Mouse (Mus musculus): ENCODE data around the gene Cct7. TPM values are rescaled to one million over a fixed set of nuclear protein-coding genes. Genes with fewer than 3 reads are reported as not detected.

The Cct7 gene
- polyA plus RNA-seq (2012; rRNA removed) = 109 and 115 TPM in 2 replicates

GRCm38 (mm10) chr6:85450697-85451663, at the start of gene Cct7:
Gene Cct7 (plus strand): TSS chr6:85451514.

DNA sequence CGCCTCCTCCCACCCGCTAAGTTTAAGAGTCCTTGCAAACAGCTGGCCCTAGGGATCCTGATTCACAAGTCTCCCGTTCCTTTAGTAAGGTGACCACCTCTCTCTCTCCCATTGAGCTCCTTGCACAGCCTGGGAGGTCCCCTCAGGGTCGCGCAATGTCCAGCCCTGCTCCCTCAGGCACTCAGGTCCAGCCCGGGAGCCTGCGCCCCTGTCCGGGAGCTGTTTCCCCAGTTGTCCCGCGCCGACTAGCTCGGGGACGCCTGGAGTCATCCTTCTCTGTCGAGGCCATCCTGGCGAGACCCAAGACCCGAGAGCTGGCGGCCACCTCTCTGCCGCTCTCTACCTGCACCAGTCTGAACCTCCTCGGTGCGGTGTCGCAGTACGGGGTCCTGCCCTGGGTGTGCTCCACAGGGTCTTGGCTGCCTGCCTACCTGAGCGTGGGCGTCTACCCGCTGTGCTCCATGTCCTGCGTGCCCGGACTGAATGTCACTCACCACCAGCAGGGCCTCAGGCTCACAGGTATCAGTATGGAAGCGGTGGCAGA, 27.4 kb upstream of the Cct7 start, which contains the start of gene Noto:
TSS of gene Noto (plus strand) at position 51 of the 544 bp plus-strand sequence.

DNA sequence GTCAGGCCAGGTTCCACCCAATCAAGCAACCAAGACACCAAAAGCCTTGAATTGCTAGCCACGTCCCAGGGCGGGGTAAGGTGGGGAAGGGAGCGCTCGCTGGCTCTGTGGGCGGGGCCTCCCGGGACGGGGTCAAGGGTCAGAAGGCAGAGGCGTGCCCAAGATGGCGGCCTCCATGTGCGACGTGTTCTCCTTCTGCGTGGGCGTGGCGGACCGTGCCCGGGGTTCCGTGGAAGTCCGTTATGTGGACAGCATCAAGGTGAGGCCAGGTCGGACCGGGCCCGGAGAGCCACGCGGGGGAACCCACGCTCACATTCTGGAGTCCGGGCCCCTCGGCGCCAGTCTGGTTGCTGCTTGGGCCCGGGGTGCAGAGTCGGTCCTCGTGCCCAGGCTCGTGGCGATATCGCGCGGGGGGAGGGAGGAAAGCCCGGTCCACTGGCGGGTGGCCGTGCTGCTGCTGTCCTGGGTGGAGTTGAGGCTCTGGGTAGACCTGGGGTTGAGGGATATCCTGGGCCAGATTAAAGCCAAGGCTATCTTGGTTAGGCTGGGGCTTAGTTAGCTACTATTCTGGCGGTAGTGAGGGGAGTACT, 19.4 kb upstream of the Cct7 start, which contains the start of gene Smyd5:
TSS of gene Smyd5 (plus strand) at position 148 of the 590 bp plus-strand sequence.

DNA sequence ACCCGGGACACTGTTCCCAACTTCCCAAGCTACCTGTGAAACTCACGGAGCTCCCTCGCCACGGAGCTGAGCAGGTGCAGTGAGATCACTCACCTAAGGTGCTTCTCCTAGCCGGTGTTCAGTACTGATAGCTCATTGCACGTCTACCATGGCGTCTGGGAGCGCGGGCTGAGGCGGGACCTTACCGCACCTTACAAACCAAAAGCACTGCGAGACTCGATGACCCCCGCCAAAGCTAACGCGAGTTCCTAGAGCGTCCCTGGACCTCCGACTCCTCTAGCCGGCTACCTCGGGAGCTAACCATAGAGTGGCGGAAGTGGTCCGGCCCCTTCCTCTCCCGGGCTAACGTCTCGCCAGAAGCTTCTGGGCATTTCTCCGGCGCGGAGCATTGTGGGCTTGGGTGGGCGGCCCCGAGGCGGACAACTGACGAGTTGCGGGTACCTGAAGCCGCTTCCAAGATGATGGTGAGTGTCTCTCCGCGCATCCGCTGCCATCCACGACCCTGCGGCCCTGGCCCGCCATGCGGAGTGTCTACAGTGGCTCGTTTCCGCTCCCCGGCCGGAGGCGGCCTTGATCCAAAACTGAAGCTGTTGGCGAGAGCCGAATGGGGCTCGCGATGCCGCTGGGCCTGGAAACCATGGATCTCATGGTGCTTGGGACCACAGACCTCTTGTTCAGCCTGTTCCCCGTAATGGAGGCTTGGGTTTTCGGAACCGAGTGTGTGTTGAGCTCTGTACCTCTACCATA, 523 bp downstream of the Cct7 start, which contains the start of gene Pradc1:
TSS of gene Pradc1 (minus strand) at position 307 of the 747 bp plus-strand sequence.

DNA sequence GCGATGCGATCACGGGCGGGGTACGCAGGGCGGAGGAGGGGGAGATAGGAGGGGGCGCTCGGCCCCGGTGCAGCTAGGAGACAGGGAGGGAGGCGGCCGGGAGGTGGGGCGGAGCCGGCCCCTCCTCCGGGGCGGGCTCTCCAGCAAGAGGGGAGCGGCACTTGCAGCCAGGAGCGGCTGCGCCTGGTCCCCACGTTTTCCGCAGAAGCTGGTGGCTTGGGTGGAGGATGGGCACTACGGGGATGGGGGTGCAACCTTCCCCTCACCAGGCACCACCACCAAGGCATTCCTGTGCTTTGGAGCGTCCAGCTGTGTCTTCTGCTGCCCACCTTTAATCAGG, 51.6 kb downstream of the Cct7 start, which contains the start of gene Fbxo41:
TSS of gene Fbxo41 (minus strand) at position 84 of the 340 bp plus-strand sequence.

GRCm38 (mm10) chr6:85513531-85513910, 62.2 kb downstream of the Cct7 start, which contains the start of gene Egr4:
Gene Egr4 (minus strand): TSS chr6:85513589.

Other genes starting within 250 kb of the Cct7 start
- gene Sfxn5, start 118.1 kb upstream of the Cct7 start, polyA plus RNA-seq (2012; rRNA removed) = 2.0 TPM in 2 replicates
- 0.70 TPM in 2 replicates for gene Rab11fip5, start 76.9 kb upstream of the Cct7 start, polyA plus RNA-seq (2012; rRNA removed)
- not detected in 2 replicates for gene Noto, start 27.6 kb upstream of the Cct7 start, polyA plus RNA-seq (2012; rRNA removed)
- 13.8 and 15.2 TPM in 2 replicates for gene Smyd5, start 19.5 kb upstream of the Cct7 start, polyA plus RNA-seq (2012; rRNA removed)
- gene Pradc1, start 456 bp downstream of the Cct7 start, polyA plus RNA-seq (2012; rRNA removed) = 10.3 and 10.8 TPM in 2 replicates
- gene Fbxo41, start 51.5 kb downstream of the Cct7 start, polyA plus RNA-seq (2012; rRNA removed) = under 0.01 and 0.01 TPM in 2 replicates
- gene Egr4, start 62.1 kb downstream of the Cct7 start, polyA plus RNA-seq (2012; rRNA removed) = not detected in 2 replicates
- 1.0 and 1.1 TPM in 2 replicates for gene Alms1, start 136.0 kb downstream of the Cct7 start, polyA plus RNA-seq (2012; rRNA removed)

Data from liver, embryonic 18 days (tissue).